Mouse (Mus musculus) layer of hippocampus, postnatal 14 days (tissue): Measurements from ENCODE around the gene Senp1. TPM values are rescaled to one million over a fixed set of nuclear protein-coding genes. Genes with fewer than 3 reads are reported as not detected.

Experiments
- DNase-seq, 2 experiments: peaks; one replicate each; pipeline ENCODE4 v3.0.0; 2021 to 2022; ENCODE audit warnings: low spot score in 2 of 2, mixed read lengths in 1 of 2
- total RNA-seq, 2 experiments: library from RNA; stranded (reverse); gene quantifications; 2 replicates each; pipeline ENCODE4 v1.2.3; 2021

Gene Senp1
- total RNA-seq, 2 experiments from 2014 or later: 13.5 to 13.7 TPM

- peak in 1 of 2 experiments; percentile 39 for DNase-seq
These were observed 38.3 kb downstream of the Senp1 start for GRCm38 (mm10) chr15:98055246-98055645.

- DNase-seq: no peak
These were observed 41.9 kb downstream of the Senp1 start for GRCm38 (mm10) chr15:98051685-98052084.

GRCm38 (mm10) chr15:98048918-98049700, 44.4 kb downstream of the Senp1 start:
- DNase-seq: no peak

- no peak for DNase-seq
These were observed 49.2 kb downstream of the Senp1 start for GRCm38 (mm10) chr15:98044387-98044786.

GRCm38 (mm10) chr15:98043967-98044366, 49.6 kb downstream of the Senp1 start:
- DNase-seq: no peak

- DNase-seq: no peak
These were observed 51.0 kb downstream of the Senp1 start for GRCm38 (mm10) chr15:98042508-98042907.

GRCm38 (mm10) chr15:98039682-98040081, 53.9 kb downstream of the Senp1 start:
- DNase-seq: no peak

- no peak for DNase-seq
These were observed 57.0 kb downstream of the Senp1 start for GRCm38 (mm10) chr15:98036578-98036977.

- DNase-seq: no peak
These were observed 58.3 kb downstream of the Senp1 start for GRCm38 (mm10) chr15:98035076-98035755.

- DNase-seq: no peak
These were observed 60.3 kb downstream of the Senp1 start for GRCm38 (mm10) chr15:98033233-98033748.

- DNase-seq: no peak
These were observed 63.7 kb downstream of the Senp1 start for GRCm38 (mm10) chr15:98029798-98030197.

GRCm38 (mm10) chr15:98026967-98027904, 66.3 kb downstream of the Senp1 start:
- DNase-seq: no peak

- no peak for DNase-seq
These were observed 67.9 kb downstream of the Senp1 start for GRCm38 (mm10) chr15:98025611-98026010.

- no peak for DNase-seq
These were observed 70.4 kb downstream of the Senp1 start for GRCm38 (mm10) chr15:98023137-98023536.

GRCm38 (mm10) chr15:98021886-98022285, 71.7 kb downstream of the Senp1 start:
- no peak for DNase-seq

GRCm38 (mm10) chr15:98019047-98019446, 74.5 kb downstream of the Senp1 start:
- no peak for DNase-seq

GRCm38 (mm10) chr15:98017925-98018324, 75.6 kb downstream of the Senp1 start:
- no peak for DNase-seq

- no peak for DNase-seq
These were observed 80.7 kb downstream of the Senp1 start for GRCm38 (mm10) chr15:98012810-98013209.

- no peak for DNase-seq
These were observed 88.4 kb downstream of the Senp1 start for GRCm38 (mm10) chr15:98005181-98005580.

GRCm38 (mm10) chr15:98004740-98005159, 88.8 kb downstream of the Senp1 start:
- DNase-seq: no peak
